ENCODE assay signal across 13 mouse cellular contexts in the genomic region with DNA sequence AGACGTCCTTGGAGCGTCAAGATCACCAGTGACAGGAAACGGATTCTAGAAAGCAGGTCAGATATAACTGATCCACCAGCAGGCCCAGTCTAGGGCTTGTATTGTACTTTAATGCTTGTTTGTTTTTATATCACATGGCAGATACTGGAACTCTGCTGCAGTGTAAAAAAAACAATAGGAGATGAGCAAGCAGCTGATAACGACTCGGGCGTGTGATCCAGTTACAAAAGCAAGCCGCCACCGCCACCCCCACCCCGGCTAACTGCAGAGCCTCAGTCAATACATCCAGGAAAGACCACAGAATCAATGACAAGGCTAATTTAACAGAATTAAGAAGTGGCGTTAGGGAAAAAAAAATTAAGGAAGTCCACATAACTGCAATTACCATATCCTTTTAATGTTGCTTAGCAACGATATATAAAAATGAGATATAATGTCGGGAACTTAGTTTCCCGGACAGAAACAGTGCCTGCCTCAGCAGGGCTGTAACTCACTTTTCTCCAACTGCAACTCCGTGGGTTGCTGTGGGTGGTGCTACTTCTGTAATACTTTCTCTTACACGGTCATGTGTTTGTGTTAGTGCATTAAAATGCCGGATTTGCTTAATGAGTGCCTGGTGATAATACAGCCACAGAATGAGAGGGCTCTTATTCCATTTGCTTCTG.
A peak's percentile ranks its signal among the peaks of the same experiment; 100 is the strongest.
DNase-seq lines count a peak whose midpoint lies in the region; ATAC-seq lines count a peak whose summit lies in the region.
"Had no signal": no experiment of that assay in that cellular context is flagged by ENCODE, and none has a peak within 500 bp of the region (broad histone marks: within the 10 kb centered on the region; RNA-seq: fewer than 3 reads in every experiment).

No protein-coding gene starts in this region.

- peaks cover 7% of the 10 kb centered on the region; the same call in 1 of the 2 replicates for H3K27me3 ChIP-seq in forebrain, embryonic 12.5 days
- peaks cover 24% of the 10 kb centered on the region for H3K27me3 ChIP-seq in forebrain, embryonic 10.5 days (ENCODE audit: poor library complexity, severe bottlenecking)
- no peaks in the 10 kb centered on the region for H3K27me3 ChIP-seq in liver, embryonic 11.5 days (replicated peaks; ENCODE audit: control insufficient read depth, insufficient read depth, low read length)
- H3K27me3 ChIP-seq in hindbrain, embryonic 14.5 days (ENCODE audit: control insufficient read depth, insufficient read depth, low read length): no peaks in the 10 kb centered on the region
- no peaks in the 10 kb centered on the region for H3K27me3 ChIP-seq in neural tube, embryonic 13.5 days

- no peak overlapping the region for H3K4me3 ChIP-seq in forebrain, embryonic 12.5 days (replicated peaks)
- no peak overlapping the region for H3K4me3 ChIP-seq in forebrain, embryonic 10.5 days
- no peak overlapping the region for H3K4me3 ChIP-seq in liver, embryonic 11.5 days (ENCODE audit: low read depth, low read length)
- no peak overlapping the region for H3K4me3 ChIP-seq in hindbrain, embryonic 14.5 days (replicated peaks; ENCODE audit: low read length)
- no peak overlapping the region for H3K4me3 ChIP-seq in neural tube, embryonic 13.5 days

- H3K4me2 ChIP-seq in forebrain, embryonic 12.5 days: no peak overlapping the region
- H3K4me2 ChIP-seq in liver, embryonic 11.5 days: peak overlapping the region; percentile 6; the same call in 1 of the 2 replicates
- no peak overlapping the region for H3K4me2 ChIP-seq in hindbrain, embryonic 14.5 days (replicated peaks)
- H3K4me2 ChIP-seq in neural tube, embryonic 13.5 days: no peak overlapping the region
- H3K4me2 ChIP-seq: lung, embryonic 14.5 days had no signal

- no peaks in the 10 kb centered on the region for H3K36me3 ChIP-seq in forebrain, embryonic 12.5 days (replicated peaks)
- H3K36me3 ChIP-seq in forebrain, embryonic 10.5 days (replicated peaks): peaks cover 7% of the 10 kb centered on the region
- no peaks in the 10 kb centered on the region for H3K36me3 ChIP-seq in liver, embryonic 11.5 days (ENCODE audit: control insufficient read depth, insufficient read depth, low read length)
- no peaks in the 10 kb centered on the region for H3K36me3 ChIP-seq in hindbrain, embryonic 14.5 days (replicated peaks; ENCODE audit: control insufficient read depth, insufficient read depth)
- no peaks in the 10 kb centered on the region for H3K36me3 ChIP-seq in neural tube, embryonic 13.5 days

- 41% methylated on average over 16 of the region's 16 CpGs for WGBS in forebrain, embryonic 12.5 days
- WGBS in forebrain, embryonic 10.5 days: 59% methylated on average over 16 of the region's 16 CpGs
- WGBS in liver, embryonic 11.5 days: 41% methylated on average over 16 of the region's 16 CpGs
- 21% methylated on average over 16 of the region's 16 CpGs for WGBS in hindbrain, embryonic 14.5 days
- 21% methylated on average over 16 of the region's 16 CpGs for WGBS in neural tube, embryonic 13.5 days

- H3K9me3 ChIP-seq in forebrain, embryonic 12.5 days: peaks cover 7% of the 10 kb centered on the region; the same call in 1 of the 2 replicates
- peaks cover 10% of the 10 kb centered on the region for H3K9me3 ChIP-seq in forebrain, embryonic 10.5 days
- 0 out of 2 replicates have a peak, but pooled peaks cover 3% of the 10 kb centered on the region for H3K9me3 ChIP-seq in liver, embryonic 11.5 days (ENCODE audit: control insufficient read depth, low read length)
- H3K9me3 ChIP-seq in hindbrain, embryonic 14.5 days (ENCODE audit: control insufficient read depth, low read length): no peaks in the 10 kb centered on the region
- H3K9me3 ChIP-seq in neural tube, embryonic 13.5 days: no peaks in the 10 kb centered on the region

- H3K4me1 ChIP-seq in forebrain, embryonic 12.5 days: peaks cover 15% of the 10 kb centered on the region; the same call in 1 of the 2 replicates
- H3K4me1 ChIP-seq in forebrain, embryonic 10.5 days: peaks cover 24% of the 10 kb centered on the region
- peaks cover 5% of the 10 kb centered on the region; the same call in 1 of the 2 replicates for H3K4me1 ChIP-seq in liver, embryonic 11.5 days (replicated peaks; ENCODE audit: control insufficient read depth, insufficient read depth, low read length)
- H3K4me1 ChIP-seq in hindbrain, embryonic 14.5 days (replicated peaks; ENCODE audit: control insufficient read depth, insufficient read depth, low read length): peaks cover 22% of the 10 kb centered on the region
- H3K4me1 ChIP-seq in neural tube, embryonic 13.5 days (replicated peaks): peaks cover 43% of the 10 kb centered on the region

- H3K9ac ChIP-seq in forebrain, embryonic 12.5 days: no peak overlapping the region
- H3K9ac ChIP-seq in liver, embryonic 11.5 days (ENCODE audit: low read depth, low read length): no peak overlapping the region
- H3K9ac ChIP-seq in hindbrain, embryonic 14.5 days: no peak overlapping the region
- H3K9ac ChIP-seq in neural tube, embryonic 13.5 days: no peak overlapping the region
- H3K9ac ChIP-seq: lung, embryonic 14.5 days had no signal

- no peak for DNase-seq in forebrain, embryonic 10.5 days (ENCODE audit: extremely low spot score, low spot score)
- no peak for DNase-seq in liver, embryonic 11.5 days (ENCODE audit: low spot score)
- no peak for DNase-seq in liver
- DNase-seq in hindbrain, embryonic 14.5 days (ENCODE audit: low spot score): no peak
- DNase-seq in gastrocnemius, postnatal 25 days: no peak
- no peak for DNase-seq in gastrocnemius, postnatal 10 days
- DNase-seq: cerebellum, adult 8-10 months; left cerebral cortex, postnatal 4 days; lung, embryonic 14.5 days; right cerebral cortex, postnatal 25 days had no signal

- no peak overlapping the region for H3K27ac ChIP-seq in forebrain, embryonic 12.5 days
- no peak overlapping the region for H3K27ac ChIP-seq in forebrain, embryonic 10.5 days
- no peak overlapping the region for H3K27ac ChIP-seq in liver, embryonic 11.5 days (ENCODE audit: low read depth, low read length)
- H3K27ac ChIP-seq in hindbrain, embryonic 14.5 days: peak overlapping the region; percentile 2; the same call in 1 of the 2 replicates
- H3K27ac ChIP-seq in neural tube, embryonic 13.5 days (replicated peaks): peak overlapping the region; percentile 57

- 0 out of 2 replicates have a peak, but pooled peaks have one; percentile 27 for ATAC-seq in forebrain, embryonic 12.5 days (ENCODE audit: low FRiP score)
- no peak for ATAC-seq in liver, embryonic 11.5 days (replicated peaks; ENCODE audit: low FRiP score)
- no peak for ATAC-seq in hindbrain, embryonic 14.5 days (ENCODE audit: low FRiP score)
- ATAC-seq in neural tube, embryonic 13.5 days (ENCODE audit: low read depth): no peak
- ATAC-seq: intestine, embryonic 16.5 days had no signal

Comparison
In these comparisons a context has a peak if more than half of its experiments do, and no peak if none do; other contexts are left out.
1. H3K27ac ChIP-seq: peak in hindbrain, embryonic 14.5 days (single experiment) and neural tube, embryonic 13.5 days (single experiment); none in forebrain, embryonic 12.5 days (single experiment), forebrain, embryonic 10.5 days (single experiment) and liver, embryonic 11.5 days (single experiment).